Mouse (Mus musculus) heart, postnatal 0 days (tissue): Measurements from ENCODE around the gene Agbl4. TPM values are rescaled to one million over a fixed set of nuclear protein-coding genes. Genes with fewer than 3 reads are reported as not detected.

Experiments used
- ATAC-seq: fragments of 200-750 bp; cut with Nextera tagmentation; 2 replicates; pipeline ENCODE4 v1.8.0; 2017; ENCODE audit warnings: low read depth, moderate number of reproducible peaks, moderate library complexity; ENCODE audit not compliant: insufficient read depth
- DNase-seq: peaks from one replicate; pipeline ENCODE4 v3.0.0-alpha.2; 2016; ENCODE audit warnings: low spot score
- H3K27ac ChIP-seq: fragments of 300-500 bp; sonication (generic); 2 replicates; pipeline ENCODE4 v1.5.1; 2014; ENCODE audit warnings: low read depth, mild to moderate bottlenecking
- H3K27me3 ChIP-seq: fragments of 300-500 bp; sonication (generic); 2 replicates; pipeline ENCODE4 v1.6.1; 2014; ENCODE audit warnings: low read length, mixed read lengths; ENCODE audit not compliant: control insufficient read depth, insufficient read depth
- H3K36me3 ChIP-seq: fragments of 300-500 bp; sonication (generic); replicated peaks from 2 replicates; pipeline ENCODE4 v1.6.1; 2014; ENCODE audit warnings: low read length, mixed read lengths; ENCODE audit not compliant: control insufficient read depth, insufficient read depth
- H3K4me1 ChIP-seq: fragments of 300-500 bp; sonication (generic); 2 replicates; pipeline ENCODE4 v1.6.1; 2014; ENCODE audit warnings: antibody characterized with exemption; ENCODE audit not compliant: control insufficient read depth, insufficient read depth
- H3K4me2 ChIP-seq: fragments of 300-500 bp; sonication (generic); 2 replicates; pipeline ENCODE4 v1.6.1; 2014; ENCODE audit warnings: low read depth, mild to moderate bottlenecking, low read length, moderate library complexity
- H3K4me3 ChIP-seq: fragments of 300-500 bp; sonication (generic); 2 replicates; pipeline ENCODE4 v1.5.1; 2014; ENCODE audit warnings: low read depth, low read length
- H3K9ac ChIP-seq: fragments of 300-500 bp; sonication (generic); replicated peaks from 2 replicates; pipeline ENCODE4 v1.6.1; 2014; ENCODE audit warnings: low read depth, low read length, mixed read lengths
- H3K9me3 ChIP-seq: fragments of 300-500 bp; sonication (generic); replicated peaks from 2 replicates; pipeline ENCODE4 v1.6.1; 2016; ENCODE audit warnings: low read length; ENCODE audit not compliant: control insufficient read depth
- CTCF ChIP-seq: IDR thresholded peaks from 2 replicates; pipeline ENCODE4 v1.5.1; 2016; ENCODE audit warnings: antibody characterized with exemption, control low read depth, low read depth
- EP300 ChIP-seq: IDR thresholded peaks from 2 replicates; pipeline ENCODE4 v1.6.1; 2016; ENCODE audit warnings: antibody characterized with exemption, low read depth
- whole genome bisulfite sequencing: fragments of 180-500 bp; shearing (Covaris S2); extraction: QIAGEN DNeasy Blood & Tissue Kit; methylation state at CpG from one replicate; pipeline ENCODE4 v1.1.7; 2014; 5-methylcytosine and 5-hydroxymethylcytosine counted together
- polyA plus RNA-seq: library from polyadenylated mRNA; unstranded; fragments of >200 nt; fragmentation: Nextera tagmentation; extraction: Ambion mirVana; gene quantifications from 2 replicates; pipeline ENCODE4 v1.2.1, GENCODE M21; 2015
- total RNA-seq: library from RNA; depleted of rRNA; stranded (reverse); fragments of >200 nt; gene quantifications from 2 replicates; pipeline ENCODE4 v1.2.3, GENCODE M21; 2014; ENCODE audit warnings: low replicate concordance

Agbl4 gene
- total and polyA plus RNA-seq, 2 experiments from 2014 or later = 0.55 TPM; not detected in 1

DNA sequence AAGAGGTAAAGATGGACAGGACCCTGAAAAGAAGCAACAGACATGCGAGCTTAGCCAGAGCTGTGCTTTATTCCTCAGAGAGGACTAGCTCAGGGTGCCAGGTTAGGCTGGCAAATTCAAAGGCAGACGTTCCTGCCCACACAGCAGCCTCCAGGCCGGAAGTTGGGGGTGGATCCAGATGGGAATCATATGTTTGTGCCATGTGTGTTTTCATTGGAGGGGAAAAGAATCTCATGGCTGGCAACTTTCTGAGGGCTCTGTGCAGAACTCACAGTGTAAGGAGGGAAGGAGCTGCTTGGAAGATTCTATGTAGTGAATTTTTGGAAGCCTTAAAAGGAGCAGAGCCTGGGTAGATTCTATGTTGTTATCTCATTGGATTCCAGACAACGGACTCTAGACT is 519.1 kb downstream of the Agbl4 start:
- Histone ChIP-seq H3K27me3 (no peaks in the 10 kb centered on the region), H3K27ac (no peak overlapping the region), H3K4me1 (no peaks in the 10 kb centered on the region), H3K9ac (no peak overlapping the region), H3K4me2 (no peak overlapping the region), H3K9me3 (no peaks in the 10 kb centered on the region), H3K36me3 (no peaks in the 10 kb centered on the region), H3K4me3 (no peak overlapping the region)
- ATAC-seq = no peak
- TF ChIP-seq EP300 (no peak), CTCF (no peak)
- DNase-seq = no peak
- WGBS = 36% methylated on average over 4 of the region's 4 CpGs

GRCm38 (mm10) chr4:110921013-110921412 is 523.6 kb downstream of the Agbl4 start:
- no peaks in the 10 kb centered on the region for H3K27me3 ChIP-seq
- H3K9me3 ChIP-seq = no peaks in the 10 kb centered on the region
- H3K4me3 ChIP-seq = no peak overlapping the region
- no peak overlapping the region for H3K9ac ChIP-seq
- ATAC-seq (no peak), DNase-seq (no peak)
- no peak overlapping the region for H3K4me2 ChIP-seq
- H3K4me1 ChIP-seq = no peaks in the 10 kb centered on the region
- H3K36me3 ChIP-seq = no peaks in the 10 kb centered on the region
- no peak for TF ChIP-seq EP300
- no peak overlapping the region for H3K27ac ChIP-seq
- WGBS = 74% methylated on average over 3 of the region's 3 CpGs

- no peak for TF ChIP-seq EP300
- Histone ChIP-seq H3K9me3 (no peaks in the 10 kb centered on the region), H3K27me3 (no peaks in the 10 kb centered on the region), H3K4me3 (no peak overlapping the region), H3K27ac (no peak overlapping the region), H3K9ac (no peak overlapping the region), H3K36me3 (no peaks in the 10 kb centered on the region), H3K4me2 (no peak overlapping the region), H3K4me1 (no peaks in the 10 kb centered on the region)
- ATAC-seq (no peak), DNase-seq (no peak)
- 63% methylated on average over 2 of the region's 2 CpGs for WGBS
Measured at GRCm38 (mm10) chr4:111001641-111002040, 604.2 kb downstream of the Agbl4 start.

- Histone ChIP-seq H3K4me3 (no peak overlapping the region), H3K36me3 (no peaks in the 10 kb centered on the region), H3K27me3 (no peaks in the 10 kb centered on the region), H3K9ac (no peak overlapping the region), H3K9me3 (no peaks in the 10 kb centered on the region), H3K27ac (no peak overlapping the region), H3K4me1 (no peaks in the 10 kb centered on the region), H3K4me2 (no peak overlapping the region)
- TF ChIP-seq EP300 (no peak), CTCF (no peak)
- no peak for DNase-seq
- no peak for ATAC-seq
- 71% methylated on average over 1 of the region's 1 CpGs for WGBS
Measured at GRCm38 (mm10) chr4:111004719-111005479, 607.4 kb downstream of the Agbl4 start.

GRCm38 (mm10) chr4:111019376-111019775 is 621.9 kb downstream of the Agbl4 start:
- no peaks in the 10 kb centered on the region for H3K4me1 ChIP-seq
- 86% methylated on average over 4 of the region's 4 CpGs for WGBS
- ATAC-seq = no peak
- no peaks in the 10 kb centered on the region for H3K27me3 ChIP-seq
- H3K4me3 ChIP-seq = no peak overlapping the region
- no peaks in the 10 kb centered on the region for H3K36me3 ChIP-seq
- no peaks in the 10 kb centered on the region for H3K9me3 ChIP-seq
- TF ChIP-seq EP300 = no peak
- no peak for TF ChIP-seq CTCF
- no peak overlapping the region for H3K9ac ChIP-seq
- no peak overlapping the region for H3K4me2 ChIP-seq
- no peak overlapping the region for H3K27ac ChIP-seq
- DNase-seq = no peak

- 75% methylated on average over 3 of the region's 3 CpGs for WGBS
- H3K9me3 ChIP-seq = no peaks in the 10 kb centered on the region
- H3K27me3 ChIP-seq = no peaks in the 10 kb centered on the region
- no peaks in the 10 kb centered on the region for H3K36me3 ChIP-seq
- no peak overlapping the region for H3K4me3 ChIP-seq
- H3K4me2 ChIP-seq = no peak overlapping the region
- TF ChIP-seq CTCF = no peak
- no peak for TF ChIP-seq EP300
- ATAC-seq = no peak
- no peaks in the 10 kb centered on the region for H3K4me1 ChIP-seq
- no peak for DNase-seq
- no peak overlapping the region for H3K9ac ChIP-seq
- H3K27ac ChIP-seq = no peak overlapping the region
Measured at GRCm38 (mm10) chr4:111067330-111067729, 669.9 kb downstream of the Agbl4 start.
